Mouse (Mus musculus): ENCODE measurements around the gene Ccdc180. TPM values are rescaled to one million over a fixed set of nuclear protein-coding genes. Genes with fewer than 3 reads are reported as not detected.

Gene Ccdc180
- 1.5 and 1.7 TPM in 2 replicates for polyA plus RNA-seq (2015; fragmentation: Nextera tagmentation; extraction: Ambion mirVana)

GRCm38 (mm10) chr4:45890066-45890761 lies at the start of gene Ccdc180:
Gene Ccdc180, plus strand, starts transcription at chr4:45890303.
- Histone ChIP-seq H3K36me3 (ENCODE audit: control insufficient read depth, insufficient read depth, low read length) (no peaks in the 10 kb centered on the region), H3K9ac (ENCODE audit: low read length) (no peak within 1 kb of the TSS), H3K4me3 (ENCODE audit: low read length) (no peak within 1 kb of the TSS), H3K27me3 (ENCODE audit: control insufficient read depth, insufficient read depth, low read depth, low read length) (no peaks in the 10 kb centered on the region), H3K4me1 (replicated peaks; ENCODE audit: control insufficient read depth, insufficient read depth, low read length) (peaks cover 6% of the 10 kb centered on the region), H3K4me2 (ENCODE audit: low read depth, low read length) (no peak within 1 kb of the TSS), H3K27ac (ENCODE audit: low read length) (no peak within 1 kb of the TSS), H3K9me3 (ENCODE audit: control insufficient read depth, low read length) (no peaks in the 10 kb centered on the region)
- 16% methylated on average over 19 of the region's 19 CpGs for WGBS
- peak; percentile 72; the same call in 1 of the 2 replicates for ATAC-seq (ENCODE audit: low read depth)

GRCm38 (mm10) chr4:45844355-45844754 lies 45.7 kb upstream of the Ccdc180 start:
- Histone ChIP-seq H3K36me3 (ENCODE audit: control insufficient read depth, insufficient read depth, low read length) (no peaks in the 10 kb centered on the region), H3K4me3 (ENCODE audit: low read length) (no peak overlapping the region), H3K9me3 (ENCODE audit: control insufficient read depth, low read length) (no peaks in the 10 kb centered on the region), H3K27ac (ENCODE audit: low read length) (no peak overlapping the region), H3K4me1 (replicated peaks; ENCODE audit: control insufficient read depth, insufficient read depth, low read length) (no peaks in the 10 kb centered on the region), H3K4me2 (ENCODE audit: low read depth, low read length) (no peak overlapping the region), H3K27me3 (ENCODE audit: control insufficient read depth, insufficient read depth, low read depth, low read length) (no peaks in the 10 kb centered on the region), H3K9ac (ENCODE audit: low read length) (no peak overlapping the region)
- ATAC-seq (ENCODE audit: low read depth), result no peak
- WGBS, result 42% methylated on average over 14 of the region's 14 CpGs

GRCm38 (mm10) chr4:45846263-45846662 lies 43.8 kb upstream of the Ccdc180 start:
- ATAC-seq (ENCODE audit: low read depth), result no peak
- no peak overlapping the region for H3K4me2 ChIP-seq (ENCODE audit: low read depth, low read length)

GRCm38 (mm10) chr4:45848109-45848824 lies 41.8 kb upstream of the Ccdc180 start, which contains the start of gene Stra6l:
Gene Stra6l, plus strand, starts transcription at chr4:45848664.
- no peaks in the 10 kb centered on the region for H3K36me3 ChIP-seq (ENCODE audit: control insufficient read depth, insufficient read depth, low read length)
- no peak within 1 kb of the TSS for H3K4me2 ChIP-seq (ENCODE audit: low read depth, low read length)
- H3K4me1 ChIP-seq (replicated peaks; ENCODE audit: control insufficient read depth, insufficient read depth, low read length), result no peaks in the 10 kb centered on the region
- H3K9ac ChIP-seq (ENCODE audit: low read length), result no peak within 1 kb of the TSS
- H3K9me3 ChIP-seq (ENCODE audit: control insufficient read depth, low read length), result no peaks in the 10 kb centered on the region
- no peak within 1 kb of the TSS for H3K4me3 ChIP-seq (ENCODE audit: low read length)
- no peak within 1 kb of the TSS for H3K27ac ChIP-seq (ENCODE audit: low read length)
- ATAC-seq (ENCODE audit: low read depth), result no peak
- WGBS, result 48% methylated on average over 10 of the region's 10 CpGs
- no peaks in the 10 kb centered on the region for H3K27me3 ChIP-seq (ENCODE audit: control insufficient read depth, insufficient read depth, low read depth, low read length)

More at GRCm38 (mm10) chr4:45846263-45846662, 43.8 kb upstream of the Ccdc180 start:
- 89% methylated on average over 2 of the region's 2 CpGs for whole genome bisulfite sequencing
- H3K4me1 ChIP-seq (replicated peaks; ENCODE audit: control insufficient read depth, insufficient read depth, low read length), result no peaks in the 10 kb centered on the region
- H3K4me3 ChIP-seq (ENCODE audit: low read length), result no peak overlapping the region
- H3K36me3 ChIP-seq (ENCODE audit: control insufficient read depth, insufficient read depth, low read length), result no peaks in the 10 kb centered on the region
- no peak overlapping the region for H3K9ac ChIP-seq (ENCODE audit: low read length)
- no peak overlapping the region for H3K27ac ChIP-seq (ENCODE audit: low read length)
- no peaks in the 10 kb centered on the region for H3K9me3 ChIP-seq (ENCODE audit: control insufficient read depth, low read length)
- no peaks in the 10 kb centered on the region for H3K27me3 ChIP-seq (ENCODE audit: control insufficient read depth, insufficient read depth, low read depth, low read length)

- no peak overlapping the region for H3K27ac ChIP-seq (ENCODE audit: low read length)
- H3K4me2 ChIP-seq (ENCODE audit: low read depth, low read length), result no peak overlapping the region
- H3K4me1 ChIP-seq (replicated peaks; ENCODE audit: control insufficient read depth, insufficient read depth, low read length), result peaks cover 2% of the 10 kb centered on the region; the same call in 1 of the 2 replicates
- no peaks in the 10 kb centered on the region for H3K27me3 ChIP-seq (ENCODE audit: control insufficient read depth, insufficient read depth, low read depth, low read length)
- no peak overlapping the region for H3K9ac ChIP-seq (ENCODE audit: low read length)
- no peak for ATAC-seq (ENCODE audit: low read depth)
- 49% methylated on average over 10 of the region's 10 CpGs for WGBS
- H3K9me3 ChIP-seq (ENCODE audit: control insufficient read depth, low read length), result no peaks in the 10 kb centered on the region
- no peak overlapping the region for H3K4me3 ChIP-seq (ENCODE audit: low read length)
- H3K36me3 ChIP-seq (ENCODE audit: control insufficient read depth, insufficient read depth, low read length), result no peaks in the 10 kb centered on the region
Observed at GRCm38 (mm10) chr4:45848825-45849156, 41.3 kb upstream of the Ccdc180 start.

GRCm38 (mm10) chr4:45849419-45849818 lies 40.7 kb upstream of the Ccdc180 start:
- 63% methylated on average over 1 of the region's 1 CpGs for WGBS
- no peaks in the 10 kb centered on the region for H3K36me3 ChIP-seq (ENCODE audit: control insufficient read depth, insufficient read depth, low read length)
- H3K27ac ChIP-seq (ENCODE audit: low read length), result no peak overlapping the region
- H3K9ac ChIP-seq (ENCODE audit: low read length), result no peak overlapping the region
- no peaks in the 10 kb centered on the region for H3K27me3 ChIP-seq (ENCODE audit: control insufficient read depth, insufficient read depth, low read depth, low read length)
- no peak for ATAC-seq (ENCODE audit: low read depth)
- no peaks in the 10 kb centered on the region for H3K9me3 ChIP-seq (ENCODE audit: control insufficient read depth, low read length)
- peaks cover 5% of the 10 kb centered on the region; the same call in 1 of the 2 replicates for H3K4me1 ChIP-seq (replicated peaks; ENCODE audit: control insufficient read depth, insufficient read depth, low read length)
- no peak overlapping the region for H3K4me2 ChIP-seq (ENCODE audit: low read depth, low read length)
- no peak overlapping the region for H3K4me3 ChIP-seq (ENCODE audit: low read length)

GRCm38 (mm10) chr4:45851640-45852051 lies 38.5 kb upstream of the Ccdc180 start:
- peaks cover 3% of the 10 kb centered on the region; the same call in 1 of the 2 replicates for H3K27me3 ChIP-seq (ENCODE audit: control insufficient read depth, insufficient read depth, low read depth, low read length)
- WGBS, result 26% methylated on average over 3 of the region's 3 CpGs
- no peak overlapping the region for H3K9ac ChIP-seq (ENCODE audit: low read length)
- H3K36me3 ChIP-seq (ENCODE audit: control insufficient read depth, insufficient read depth, low read length), result no peaks in the 10 kb centered on the region
- no peaks in the 10 kb centered on the region for H3K9me3 ChIP-seq (ENCODE audit: control insufficient read depth, low read length)
- ATAC-seq (ENCODE audit: low read depth), result peak; percentile 27; the same call in 1 of the 2 replicates
- no peak overlapping the region for H3K4me2 ChIP-seq (ENCODE audit: low read depth, low read length)
- peaks cover 8% of the 10 kb centered on the region; the same call in 1 of the 2 replicates for H3K4me1 ChIP-seq (replicated peaks; ENCODE audit: control insufficient read depth, insufficient read depth, low read length)
- no peak overlapping the region for H3K4me3 ChIP-seq (ENCODE audit: low read length)
- H3K27ac ChIP-seq (ENCODE audit: low read length), result no peak overlapping the region

- ATAC-seq (ENCODE audit: low read depth), result peak; percentile 67
- WGBS, result 34% methylated on average over 15 of the region's 15 CpGs
- Histone ChIP-seq H3K36me3 (ENCODE audit: control insufficient read depth, insufficient read depth, low read length) (no peaks in the 10 kb centered on the region), H3K27ac (ENCODE audit: low read length) (no peak overlapping the region), H3K4me1 (replicated peaks; ENCODE audit: control insufficient read depth, insufficient read depth, low read length) (peaks cover 9% of the 10 kb centered on the region; the same call in 1 of the 2 replicates), H3K27me3 (ENCODE audit: control insufficient read depth, insufficient read depth, low read depth, low read length) (peaks cover 3% of the 10 kb centered on the region; the same call in 1 of the 2 replicates), H3K9me3 (ENCODE audit: control insufficient read depth, low read length) (no peaks in the 10 kb centered on the region), H3K4me2 (ENCODE audit: low read depth, low read length) (no peak overlapping the region), H3K9ac (ENCODE audit: low read length) (no peak overlapping the region), H3K4me3 (ENCODE audit: low read length) (no peak overlapping the region)
Observed at GRCm38 (mm10) chr4:45853496-45854246, 36.4 kb upstream of the Ccdc180 start.

Measured in lung, embryonic 16.5 days (tissue).